Mouse (Mus musculus): ENCODE results near the gene Arf1. TPM values are rescaled to one million over a fixed set of nuclear protein-coding genes. Genes with fewer than 3 reads are reported as not detected.
A peak's percentile ranks its signal among the peaks of the same experiment; 100 is the strongest.
"Not testable (repeated sequence)": the region's sequence is repeated elsewhere in the genome, so short reads cannot be mapped to it uniquely, and the experiment has no call there.

Arf1 gene
- polyA plus RNA-seq, 1 experiment from 2014 or later = 645 TPM

GRCm38 (mm10) chr11:59224470-59224869, 3.6 kb downstream of the Arf1 start:
- H3K27ac ChIP-seq (replicated peaks) = no peak overlapping the region
- H3K4me3 ChIP-seq (replicated peaks) = no peak overlapping the region

GRCm38 (mm10) chr11:59224025-59224424, 4.0 kb downstream of the Arf1 start:
- no peaks in the 10 kb centered on the region for H3K36me3 ChIP-seq
- H3K9ac ChIP-seq (replicated peaks) = no peak overlapping the region
- H3K27ac ChIP-seq (replicated peaks) = no peak overlapping the region
- 97% methylated on average over 3 of the region's 3 CpGs for WGBS
- no peaks in the 10 kb centered on the region for H3K9me3 ChIP-seq (replicated peaks)
- H3K4me1 ChIP-seq = peaks cover 66% of the 10 kb centered on the region
- H3K4me3 ChIP-seq (replicated peaks) = no peak overlapping the region
- H3K27me3 ChIP-seq (replicated peaks) = no peaks in the 10 kb centered on the region
- no peak overlapping the region for H3K4me2 ChIP-seq
- ATAC-seq (ENCODE audit: low FRiP score) = no peak

More at GRCm38 (mm10) chr11:59224470-59224869, 3.6 kb downstream of the Arf1 start:
- H3K4me1 ChIP-seq = peaks cover 66% of the 10 kb centered on the region
- H3K4me2 ChIP-seq = no peak overlapping the region
- no peaks in the 10 kb centered on the region for H3K27me3 ChIP-seq (replicated peaks)
- WGBS = 78% methylated on average over 2 of the region's 2 CpGs
- no peak for ATAC-seq (ENCODE audit: low FRiP score)
- no peaks in the 10 kb centered on the region for H3K36me3 ChIP-seq
- H3K9me3 ChIP-seq (replicated peaks) = no peaks in the 10 kb centered on the region
- no peak overlapping the region for H3K9ac ChIP-seq (replicated peaks)

GRCm38 (mm10) chr11:59222306-59222705, 5.8 kb downstream of the Arf1 start:
- H3K4me3 ChIP-seq (replicated peaks) = no peak overlapping the region
- no peaks in the 10 kb centered on the region for H3K27me3 ChIP-seq (replicated peaks)
- H3K36me3 ChIP-seq = no peaks in the 10 kb centered on the region
- ATAC-seq (ENCODE audit: low FRiP score) = no peak
- H3K4me1 ChIP-seq = peaks cover 63% of the 10 kb centered on the region
- H3K9me3 ChIP-seq (replicated peaks) = no peaks in the 10 kb centered on the region
- no peak overlapping the region for H3K27ac ChIP-seq (replicated peaks)
- no peak overlapping the region for H3K9ac ChIP-seq (replicated peaks)
- 92% methylated on average over 4 of the region's 4 CpGs for WGBS
- no peak overlapping the region for H3K4me2 ChIP-seq

- Histone ChIP-seq H3K9me3 (replicated peaks) (no peaks in the 10 kb centered on the region), H3K4me1 (peaks cover 61% of the 10 kb centered on the region), H3K4me3 (replicated peaks) (no peak overlapping the region), H3K27me3 (replicated peaks) (no peaks in the 10 kb centered on the region), H3K36me3 (no peaks in the 10 kb centered on the region), H3K9ac (replicated peaks) (no peak overlapping the region), H3K27ac (replicated peaks) (no peak overlapping the region), H3K4me2 (no peak overlapping the region)
- ATAC-seq (ENCODE audit: low FRiP score) = no peak
Measured at GRCm38 (mm10) chr11:59221604-59222003, 6.5 kb downstream of the Arf1 start.

- Histone ChIP-seq H3K4me1 (peaks cover 40% of the 10 kb centered on the region), H3K27me3 (replicated peaks) (no peaks in the 10 kb centered on the region), H3K9me3 (replicated peaks) (no peaks in the 10 kb centered on the region), H3K27ac (replicated peaks) (no peak overlapping the region), H3K4me2 (no peak overlapping the region), H3K9ac (replicated peaks) (no peak overlapping the region), H3K4me3 (replicated peaks) (no peak overlapping the region), H3K36me3 (peaks cover 6% of the 10 kb centered on the region; the same call in 1 of the 2 replicates)
- ATAC-seq (ENCODE audit: low FRiP score) = no peak
Measured at GRCm38 (mm10) chr11:59219064-59219463, 9.0 kb downstream of the Arf1 start.

GRCm38 (mm10) chr11:59218389-59218998, 9.6 kb downstream of the Arf1 start:
- no peaks in the 10 kb centered on the region for H3K9me3 ChIP-seq (replicated peaks)
- H3K27me3 ChIP-seq (replicated peaks) = no peaks in the 10 kb centered on the region
- peaks cover 6% of the 10 kb centered on the region; the same call in 1 of the 2 replicates for H3K36me3 ChIP-seq
- no peak overlapping the region for H3K9ac ChIP-seq (replicated peaks)
- no peak overlapping the region for H3K4me3 ChIP-seq (replicated peaks)
- WGBS = 89% methylated on average over 4 of the region's 4 CpGs
- H3K4me2 ChIP-seq = no peak overlapping the region
- no peak overlapping the region for H3K27ac ChIP-seq (replicated peaks)
- no peak for ATAC-seq (ENCODE audit: low FRiP score)
- H3K4me1 ChIP-seq = peaks cover 35% of the 10 kb centered on the region

GRCm38 (mm10) chr11:59216955-59217354, 11.1 kb downstream of the Arf1 start:
- H3K9ac ChIP-seq (replicated peaks) = no peak overlapping the region
- WGBS = 77% methylated on average over 3 of the region's 3 CpGs
- H3K27me3 ChIP-seq (replicated peaks) = no peaks in the 10 kb centered on the region
- H3K4me1 ChIP-seq = peaks cover 22% of the 10 kb centered on the region; the same call in 1 of the 2 replicates
- no peak for ATAC-seq (ENCODE audit: low FRiP score)
- H3K36me3 ChIP-seq = peaks cover 14% of the 10 kb centered on the region
- H3K9me3 ChIP-seq (replicated peaks) = no peaks in the 10 kb centered on the region
- H3K4me3 ChIP-seq (replicated peaks) = no peak overlapping the region
- no peak overlapping the region for H3K27ac ChIP-seq (replicated peaks)
- H3K4me2 ChIP-seq = no peak overlapping the region

- H3K36me3 ChIP-seq = peaks cover 40% of the 10 kb centered on the region
- no peak overlapping the region for H3K4me2 ChIP-seq
- H3K9ac ChIP-seq (replicated peaks) = no peak overlapping the region
- H3K9me3 ChIP-seq (replicated peaks) = no peaks in the 10 kb centered on the region
- H3K4me1 ChIP-seq = peaks cover 28% of the 10 kb centered on the region
- no peak overlapping the region for H3K27ac ChIP-seq (replicated peaks)
- H3K27me3 ChIP-seq (replicated peaks) = no peaks in the 10 kb centered on the region
- no peak overlapping the region for H3K4me3 ChIP-seq (replicated peaks)
- WGBS = 92% methylated on average over 12 of the region's 12 CpGs
- ATAC-seq (ENCODE audit: low FRiP score) = no peak
Measured at GRCm38 (mm10) chr11:59212892-59213494, 15.1 kb downstream of the Arf1 start.

- WGBS = 87% methylated on average over 12 of the region's 12 CpGs
- Histone ChIP-seq H3K36me3 (peaks cover 40% of the 10 kb centered on the region), H3K4me1 (peaks cover 34% of the 10 kb centered on the region)
- H3K4me3 ChIP-seq (replicated peaks); H3K4me2 ChIP-seq; H3K9me3 ChIP-seq (replicated peaks); H3K27ac ChIP-seq (replicated peaks); H3K9ac ChIP-seq (replicated peaks); H3K27me3 ChIP-seq (replicated peaks); ATAC-seq (ENCODE audit: low FRiP score): not testable (repeated sequence)
Measured at GRCm38 (mm10) chr11:59212320-59212719, 15.8 kb downstream of the Arf1 start.

GRCm38 (mm10) chr11:59211561-59211960, 16.5 kb downstream of the Arf1 start:
- H3K9ac ChIP-seq (replicated peaks); H3K4me2 ChIP-seq; H3K27me3 ChIP-seq (replicated peaks); ATAC-seq (ENCODE audit: low FRiP score); H3K27ac ChIP-seq (replicated peaks); H3K4me3 ChIP-seq (replicated peaks); H3K9me3 ChIP-seq (replicated peaks): not testable (repeated sequence)
- peaks cover 43% of the 10 kb centered on the region for H3K36me3 ChIP-seq
- peaks cover 31% of the 10 kb centered on the region for H3K4me1 ChIP-seq
- 94% methylated on average over 9 of the region's 9 CpGs for WGBS

GRCm38 (mm10) chr11:59210020-59210419, 18.1 kb downstream of the Arf1 start:
- Histone ChIP-seq H3K4me3 (replicated peaks) (no peak overlapping the region), H3K27me3 (replicated peaks) (no peaks in the 10 kb centered on the region), H3K9ac (replicated peaks) (no peak overlapping the region), H3K4me2 (0 out of 2 replicates have a peak overlapping the region, but pooled peaks have one; percentile 91), H3K27ac (replicated peaks) (no peak overlapping the region), H3K9me3 (replicated peaks) (no peaks in the 10 kb centered on the region), H3K36me3 (peaks cover 59% of the 10 kb centered on the region), H3K4me1 (peaks cover 28% of the 10 kb centered on the region)
- 90% methylated on average over 4 of the region's 4 CpGs for WGBS
- ATAC-seq (ENCODE audit: low FRiP score) = no peak

GRCm38 (mm10) chr11:59209580-59209979, 18.5 kb downstream of the Arf1 start:
- Histone ChIP-seq H3K9me3 (replicated peaks) (no peaks in the 10 kb centered on the region), H3K4me3 (replicated peaks) (peak overlapping the region; percentile 85), H3K36me3 (peaks cover 60% of the 10 kb centered on the region), H3K4me1 (peaks cover 28% of the 10 kb centered on the region), H3K27ac (replicated peaks) (0 out of 2 replicates have a peak overlapping the region, but pooled peaks have one; percentile 92), H3K27me3 (replicated peaks) (no peaks in the 10 kb centered on the region), H3K4me2 (peak overlapping the region; percentile 91), H3K9ac (replicated peaks) (0 out of 2 replicates have a peak overlapping the region, but pooled peaks have one; percentile 84)
- no peak for ATAC-seq (ENCODE audit: low FRiP score)
- 70% methylated on average over 5 of the region's 5 CpGs for WGBS

All from neural tube, embryonic 15.5 days (tissue).